Mouse (Mus musculus): ENCODE data around the gene Olfr57. TPM values are rescaled to one million over a fixed set of nuclear protein-coding genes. Genes with fewer than 3 reads are reported as not detected.
"Not testable (repeated sequence)": the region's sequence is repeated elsewhere in the genome, so short reads cannot be mapped to it uniquely, and the experiment has no call there.

The Olfr57 gene
- total RNA-seq (2022), result not detected

- no peak for DNase-seq (ENCODE audit: low spot score in 2 of 2)
Measured at GRCm38 (mm10) chr10:79028441-79028840, at the start of gene Olfr57. TSS of gene Olfr57 (plus strand) at chr10:79028741.

GRCm38 (mm10) chr10:78980750-78981149 is 47.8 kb upstream of the Olfr57 start, which contains the start of gene Olfr1352:
TSS of gene Olfr1352 (plus strand) at chr10:78981050.
- DNase-seq (ENCODE audit: low spot score in 2 of 2), result no peak

GRCm38 (mm10) chr10:79012172-79012571 is 16.4 kb upstream of the Olfr57 start, which contains the start of gene Olfr1351:
TSS of gene Olfr1351 (plus strand) at chr10:79012472.
- no peak for DNase-seq (ENCODE audit: low spot score in 2 of 2)

- not testable (repeated sequence) for DNase-seq (ENCODE audit: low spot score in 2 of 2)
Measured at GRCm38 (mm10) chr10:79042457-79042856, 13.9 kb downstream of the Olfr57 start.

- not testable (repeated sequence) for DNase-seq (ENCODE audit: low spot score in 2 of 2)
Measured at GRCm38 (mm10) chr10:79057370-79057769, 28.8 kb downstream of the Olfr57 start.

Other genes starting within 250 kb of the Olfr57 start
- gene Slc1a6, start 248.2 kb upstream of the Olfr57 start, total RNA-seq (2022), result 10 to 100 TPM; 11.2 to 13.6 (median 12.6) TPM
- not detected for gene Olfr1356, start 176.6 kb upstream of the Olfr57 start, total RNA-seq (2022)
- gene Olfr1355, start 153.2 kb upstream of the Olfr57 start, total RNA-seq (2022), result not detected
- not detected for gene Olfr1354, start 115.6 kb upstream of the Olfr57 start, total RNA-seq (2022)
- not detected for gene Olfr8, start 78.1 kb upstream of the Olfr57 start, total RNA-seq (2022)
- not detected for gene Olfr1353, start 65.4 kb upstream of the Olfr57 start, total RNA-seq (2022)
- gene Olfr1352, start 47.7 kb upstream of the Olfr57 start, total RNA-seq (2022), result not detected
- not detected for gene Olfr1351, start 16.3 kb upstream of the Olfr57 start, total RNA-seq (2022)
- 10 to 100 TPM; 20.9 to 27.7 (median 24.3) TPM for gene 2610008E11Rik, start 68.9 kb downstream of the Olfr57 start, total RNA-seq (2022)
- not detected for gene Vmn2r80, start 120.0 kb downstream of the Olfr57 start, total RNA-seq (2022)
- gene Vmn2r81, start 219.0 kb downstream of the Olfr57 start, total RNA-seq (2022), result not detected

Measured in layer of hippocampus, adult 8-10 months (tissue).